Mouse (Mus musculus) CH12.LX (cell line): ENCODE data around the gene Klhl33.

Experiments used
- ETS1 ChIP-seq: conservative IDR thresholded peaks from 2 replicates; pipeline ENCODE4 v1.6.1; 2012; ENCODE audit warnings: low read depth, mild to moderate bottlenecking, inconsistent platforms, low read length, improper control_type of control experiment, moderate library complexity
- MEF2A ChIP-seq: IDR thresholded peaks from 2 replicates; pipeline ENCODE4 v1.6.1; 2014; ENCODE audit warnings: low read depth, mild to moderate bottlenecking, inconsistent platforms, low read length, improper control_type of control experiment, borderline replicate concordance
- POLR2A ChIP-seq: IDR thresholded peaks from 2 replicates; pipeline ENCODE4 v1.6.1; 2011; ENCODE audit warnings: low read depth, mild to moderate bottlenecking, improper control_type of control experiment, low read length
- SMC3 ChIP-seq: IDR thresholded peaks from 2 replicates; pipeline ENCODE4 v1.6.1; 2011; ENCODE audit warnings: low read depth, low read length, improper control_type of control experiment
- USF2 ChIP-seq: conservative IDR thresholded peaks from 2 replicates; pipeline ENCODE4 v1.6.1; 2011; ENCODE audit warnings: low read depth, low read length, improper control_type of control experiment

GRCm38 (mm10) chr14:50876236-50876950, 20.9 kb downstream of the Klhl33 start:
- TF ChIP-seq USF2 = no peak
- no peak for TF ChIP-seq MEF2A
- TF ChIP-seq SMC3 = no peak
- no peak for TF ChIP-seq ETS1
- TF ChIP-seq POLR2A = no peak
